Mouse (Mus musculus) cortical plate, adult 2 months (tissue): ENCODE data around the gene Col27a1. TPM values are rescaled to one million over a fixed set of nuclear protein-coding genes. Genes with fewer than 3 reads are reported as not detected.

ENCODE experiments used
- H3K27ac ChIP-seq: fragments of 200-500 bp; 2 replicates; pipeline ENCODE4 v1.5.1; 2012; ENCODE audit warnings: low read length, control low read depth, inconsistent platforms; ENCODE audit not compliant: insufficient read depth
- H3K4me1 ChIP-seq: fragments of 200-500 bp; 2 replicates; pipeline ENCODE4 v1.6.1; 2011; ENCODE audit warnings: low read length; ENCODE audit not compliant: control insufficient read depth, insufficient read depth
- H3K4me3 ChIP-seq: fragments of 200-500 bp; 2 replicates; pipeline ENCODE4 v1.5.1; 2011; ENCODE audit warnings: mild to moderate bottlenecking, low read length, control low read depth; ENCODE audit not compliant: insufficient read depth
- CTCF ChIP-seq: fragments of 200-500 bp; IDR thresholded peaks from 2 replicates; pipeline ENCODE4 v1.5.1; 2011; ENCODE audit warnings: mild to moderate bottlenecking, control low read depth, low read length; ENCODE audit not compliant: insufficient read depth; ENCODE audit errors: extremely low read depth
- POLR2A ChIP-seq: fragments of 200-500 bp; IDR thresholded peaks from 2 replicates; pipeline ENCODE4 v1.6.1; 2011; ENCODE audit warnings: mild to moderate bottlenecking, low read length, control low read depth; ENCODE audit not compliant: insufficient read depth; ENCODE audit errors: extremely low read depth
- polyA plus RNA-seq: library from polyadenylated mRNA; depleted of rRNA; stranded (reverse); fragments of >200 nt; gene quantifications from 2 replicates; pipeline ENCODE4 v1.2.3, GENCODE M21; 2012

Col27a1 gene
- polyA plus RNA-seq, 1 experiment = 3.5 TPM

DNA sequence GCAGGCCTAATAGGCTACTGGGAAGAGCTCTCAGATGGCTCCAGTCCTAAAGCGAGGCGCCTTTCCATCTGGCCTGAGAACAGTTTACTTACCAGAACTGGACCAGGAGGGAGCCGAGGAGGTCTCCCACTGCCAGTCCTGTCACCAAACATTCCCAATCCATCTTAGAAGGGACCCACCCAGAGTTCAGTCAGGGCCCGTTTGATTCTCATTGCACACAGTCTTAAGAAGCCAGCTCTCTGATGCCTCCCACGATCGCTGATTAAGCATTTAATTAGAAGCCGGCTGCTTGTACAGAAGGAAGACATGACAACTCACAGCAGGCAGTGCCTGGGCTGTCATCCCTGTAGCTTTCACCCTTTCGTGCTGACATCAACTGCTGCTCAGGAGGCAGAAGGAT lies 61.4 kb downstream of the Col27a1 start:
- Histone ChIP-seq H3K4me3 (no peak overlapping the region), H3K4me1 (no peaks in the 10 kb centered on the region), H3K27ac (no peak overlapping the region)
- no peak for TF ChIP-seq CTCF
- no peak for TF ChIP-seq POLR2A

DNA sequence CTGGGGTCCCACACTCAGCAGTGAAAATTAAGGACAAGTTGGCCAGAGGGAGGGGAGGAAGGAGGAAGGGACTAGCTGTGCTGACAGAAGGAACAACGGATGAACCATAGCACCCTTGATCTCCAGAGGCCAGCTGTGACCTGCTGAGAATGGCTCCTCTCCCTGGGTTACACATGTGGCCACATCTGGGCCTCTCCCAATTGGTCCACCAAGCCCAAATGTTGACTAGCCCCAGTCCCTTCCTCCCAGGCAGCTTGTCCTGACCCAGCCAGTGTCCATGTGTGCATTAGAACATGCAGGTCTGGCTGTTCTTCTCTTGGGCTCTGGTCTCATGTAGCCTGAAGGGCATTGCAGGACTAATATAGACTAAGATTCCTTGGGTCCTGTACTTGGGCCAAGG lies 62.8 kb downstream of the Col27a1 start:
- H3K27ac ChIP-seq = no peak overlapping the region
- H3K4me1 ChIP-seq = no peaks in the 10 kb centered on the region
- H3K4me3 ChIP-seq = no peak overlapping the region
- TF ChIP-seq POLR2A = no peak
- no peak for TF ChIP-seq CTCF

DNA sequence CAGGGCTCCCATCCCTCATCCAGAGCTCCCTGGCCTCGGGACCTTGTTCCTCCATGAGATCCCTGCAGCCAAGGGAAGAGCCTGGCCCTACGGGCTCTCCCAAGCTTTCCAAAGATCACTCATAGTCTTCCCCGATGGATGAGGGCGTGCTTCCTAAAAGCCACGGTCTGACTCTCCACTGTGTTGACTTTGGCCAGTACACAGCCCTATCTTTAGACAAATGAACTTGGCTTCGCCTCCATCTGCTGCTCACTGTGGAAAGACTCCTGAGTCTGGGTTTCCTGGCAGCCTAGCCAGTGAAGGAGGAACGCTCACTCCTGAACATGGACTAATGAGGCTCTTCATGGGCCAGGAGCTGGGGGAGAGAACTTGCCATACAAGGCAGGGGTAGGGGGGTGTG lies 65.0 kb downstream of the Col27a1 start:
- Histone ChIP-seq H3K4me3 (no peak overlapping the region), H3K27ac (no peak overlapping the region), H3K4me1 (no peaks in the 10 kb centered on the region)
- no peak for TF ChIP-seq CTCF
- no peak for TF ChIP-seq POLR2A

DNA sequence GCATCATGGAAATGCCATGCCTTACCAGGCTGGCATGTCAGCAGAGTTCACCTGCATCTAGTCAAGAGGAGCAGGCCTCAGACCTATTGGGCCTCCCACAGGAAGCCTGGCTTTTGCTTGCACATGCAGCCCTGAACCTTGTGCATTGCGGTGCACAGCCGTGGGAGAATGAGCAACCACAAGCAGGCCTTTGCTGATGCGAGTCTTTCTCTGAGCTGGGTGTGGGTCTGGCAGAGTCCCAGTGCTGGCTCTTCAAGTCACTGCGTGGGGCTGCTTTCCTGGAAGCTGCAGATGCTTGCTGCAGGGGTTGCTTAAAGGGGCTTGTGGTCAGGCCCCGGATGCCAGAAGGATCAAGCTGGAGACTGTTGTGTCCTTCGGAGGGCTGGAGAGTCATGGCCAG lies 67.9 kb downstream of the Col27a1 start:
- no peaks in the 10 kb centered on the region for H3K4me1 ChIP-seq
- no peak overlapping the region for H3K27ac ChIP-seq
- H3K4me3 ChIP-seq = no peak overlapping the region
- TF ChIP-seq CTCF = no peak
- TF ChIP-seq POLR2A = no peak

DNA sequence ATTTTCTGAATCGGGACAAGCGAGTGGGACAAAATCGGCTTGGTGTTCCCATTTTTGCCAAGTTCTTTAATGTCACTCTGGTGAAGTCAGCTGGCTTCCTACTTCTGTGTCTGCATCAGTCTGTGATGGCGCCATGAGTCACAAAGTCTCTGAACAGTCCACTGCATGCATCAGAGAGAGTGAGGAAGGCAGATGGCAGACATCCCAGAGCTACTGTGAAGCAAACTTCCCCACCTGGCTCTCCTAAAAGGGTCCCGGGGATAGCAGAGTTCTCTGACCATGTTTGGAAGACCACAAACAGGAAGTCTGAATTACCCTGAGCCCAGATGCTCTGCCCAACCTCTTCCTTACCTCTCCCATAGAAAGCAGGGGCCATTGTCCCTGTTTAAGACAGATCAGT lies 69.5 kb downstream of the Col27a1 start:
- no peak overlapping the region for H3K4me3 ChIP-seq
- no peaks in the 10 kb centered on the region for H3K4me1 ChIP-seq
- TF ChIP-seq POLR2A (no peak), CTCF (no peak)
- no peak overlapping the region for H3K27ac ChIP-seq

DNA sequence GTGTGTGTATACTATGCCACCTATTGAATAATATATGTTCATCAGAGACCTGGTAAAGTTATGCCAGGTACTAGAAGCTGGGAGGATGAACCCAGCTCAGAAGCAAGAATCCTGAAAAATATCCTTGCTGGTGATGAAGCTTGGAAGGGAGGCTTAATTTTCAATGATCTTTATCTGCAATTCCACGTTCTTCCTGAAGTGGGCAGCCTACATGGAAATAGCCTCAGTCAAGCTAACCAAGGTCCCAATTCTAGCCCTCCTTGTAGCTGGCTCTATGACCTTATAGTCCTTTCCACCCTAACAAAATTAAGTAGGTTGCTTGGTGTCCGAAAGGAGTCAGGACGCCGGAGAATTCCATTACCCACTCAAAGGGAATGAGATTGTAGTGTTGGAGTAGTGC lies 72.2 kb downstream of the Col27a1 start:
- Histone ChIP-seq H3K4me3 (no peak overlapping the region), H3K27ac (no peak overlapping the region)

DNA sequence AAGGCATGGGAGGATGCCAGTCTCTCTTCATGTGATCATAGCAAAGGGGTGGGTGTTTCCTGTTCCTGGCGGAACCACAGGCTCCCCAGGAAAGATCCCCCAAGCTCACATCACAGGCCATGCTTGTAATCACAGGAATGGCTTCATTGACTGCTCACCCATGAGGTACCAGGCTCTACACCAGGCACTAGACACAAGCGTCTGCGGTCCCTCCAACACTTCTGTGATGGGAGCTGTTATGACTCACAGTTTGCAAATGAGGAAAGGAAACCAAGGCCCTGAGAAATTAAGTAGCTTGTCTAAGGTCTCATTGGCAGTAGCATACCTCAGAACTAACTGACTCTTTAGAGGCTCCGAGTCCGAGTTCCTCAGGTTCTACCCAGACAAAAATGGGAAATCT lies 74.7 kb downstream of the Col27a1 start:
- no peak for TF ChIP-seq CTCF
- TF ChIP-seq POLR2A = no peak
- Histone ChIP-seq H3K4me3 (no peak overlapping the region), H3K4me1 (peaks cover 3% of the 10 kb centered on the region), H3K27ac (no peak overlapping the region)

More for the DNA sequence above, 72.2 kb downstream of the Col27a1 start:
- peaks cover 3% of the 10 kb centered on the region for H3K4me1 ChIP-seq
- TF ChIP-seq CTCF = no peak

DNA sequence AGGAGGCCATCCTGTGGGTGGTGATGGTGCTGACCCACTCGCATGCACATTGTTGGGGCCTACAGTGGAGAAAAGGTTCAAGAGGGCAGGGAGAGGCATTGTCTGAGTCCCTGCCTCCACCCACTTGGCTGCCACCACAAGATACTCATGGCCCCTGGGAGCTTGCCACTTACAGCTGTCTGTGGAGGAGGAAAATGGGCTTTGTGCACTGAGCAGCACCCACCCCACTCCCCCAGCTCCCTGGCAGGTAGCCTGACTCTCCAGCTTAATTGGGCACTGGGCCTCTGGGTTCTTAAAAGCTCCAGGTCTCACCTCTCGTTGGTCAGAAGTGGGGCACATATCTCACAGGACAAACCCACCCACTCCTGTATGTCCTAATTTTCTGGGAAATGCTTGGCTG lies 76.3 kb downstream of the Col27a1 start:
- TF ChIP-seq CTCF (no peak), POLR2A (no peak)
- Histone ChIP-seq H3K4me1 (peaks cover 3% of the 10 kb centered on the region), H3K4me3 (no peak overlapping the region), H3K27ac (no peak overlapping the region)

DNA sequence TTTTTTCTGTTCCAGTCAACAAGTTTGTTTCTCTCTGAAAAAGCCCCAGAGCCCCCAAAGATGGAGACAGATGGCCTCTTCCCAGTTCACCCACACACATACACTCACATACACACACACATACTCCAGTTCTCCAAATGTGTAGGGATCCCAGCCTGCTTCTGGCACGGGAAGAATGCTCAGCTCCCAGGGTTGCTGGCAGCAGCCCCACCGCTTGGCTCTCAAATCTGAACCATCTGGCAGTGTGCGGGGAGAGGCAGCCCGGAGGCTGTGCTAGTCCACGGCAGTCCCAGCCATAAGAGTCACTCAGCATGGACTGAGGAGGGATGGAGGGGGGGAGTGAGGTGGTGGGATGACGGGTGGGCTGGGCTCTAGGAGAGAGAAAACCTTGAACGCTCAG lies 77.3 kb downstream of the Col27a1 start:
- TF ChIP-seq CTCF (no peak), POLR2A (no peak)
- H3K27ac ChIP-seq = no peak overlapping the region
- peaks cover 3% of the 10 kb centered on the region for H3K4me1 ChIP-seq
- no peak overlapping the region for H3K4me3 ChIP-seq

DNA sequence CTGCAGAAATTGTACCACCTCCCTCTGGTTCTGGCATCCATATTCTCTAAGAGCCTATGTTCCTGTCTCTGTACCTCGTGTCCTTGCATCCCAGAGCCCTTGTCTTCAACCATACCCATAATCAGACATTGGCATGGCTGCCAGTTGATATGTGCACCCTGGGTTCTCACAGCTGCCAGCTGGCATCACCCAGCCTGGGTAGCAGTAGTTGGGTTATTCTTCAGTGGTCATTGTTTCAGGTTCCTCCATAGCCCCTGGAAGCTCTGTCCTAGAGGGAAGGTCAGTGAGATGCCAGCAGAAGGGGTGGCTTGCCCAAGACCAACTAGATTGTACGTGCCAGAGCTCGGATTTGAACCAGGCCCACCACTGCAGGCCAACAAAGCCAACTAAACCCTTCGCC lies 77.9 kb downstream of the Col27a1 start:
- Histone ChIP-seq H3K27ac (no peak overlapping the region), H3K4me1 (peaks cover 3% of the 10 kb centered on the region), H3K4me3 (no peak overlapping the region)
- TF ChIP-seq CTCF (no peak), POLR2A (no peak)

DNA sequence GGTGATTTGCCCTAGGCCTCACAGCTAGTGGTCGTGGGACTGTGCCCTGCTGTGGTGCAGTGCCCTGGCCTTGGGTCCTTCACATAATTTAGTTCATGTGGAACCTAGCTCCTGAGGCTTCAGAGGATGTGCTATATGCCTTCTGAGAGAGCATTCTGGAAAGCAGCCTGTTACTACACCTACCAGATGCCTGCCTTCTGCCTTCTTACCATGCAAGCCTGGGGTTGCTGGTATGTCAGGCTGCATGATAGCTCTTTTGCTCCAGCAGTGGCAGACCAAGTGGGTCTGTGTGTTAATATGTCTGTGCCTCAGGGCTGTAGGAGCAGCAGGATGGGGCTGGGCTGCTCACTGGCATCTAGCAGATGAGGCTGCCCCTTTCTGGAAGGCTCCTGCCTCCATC lies 81.8 kb downstream of the Col27a1 start:
- Histone ChIP-seq H3K27ac (no peak overlapping the region), H3K4me1 (0 out of 2 replicates have a peak, but pooled peaks cover 1% of the 10 kb centered on the region), H3K4me3 (no peak overlapping the region)
- TF ChIP-seq POLR2A (no peak), CTCF (no peak)
